Mouse (Mus musculus) heart, embryonic 10.5 days (tissue): ENCODE measurements at regions not wholly inside any gene's neighbourhood (a gene's known extent, or its start where the extent isn't known, plus 50 kb on each side); places are given as distances from the start of the nearest gene placed in this dataset.

Source experiments
- DNase-seq: peaks from one replicate; pipeline ENCODE4 v3.0.0-alpha.2; 2017; ENCODE audit warnings: low spot score
- H3K27ac ChIP-seq: fragments of 300-500 bp; sonication (generic); 2 replicates; pipeline ENCODE4 v1.5.1; 2016; ENCODE audit warnings: mild to moderate bottlenecking
- H3K27me3 ChIP-seq: fragments of 300-500 bp; sonication (generic); 2 replicates; pipeline ENCODE4 v1.6.1; 2016; ENCODE audit warnings: mild to moderate bottlenecking; ENCODE audit not compliant: poor library complexity, insufficient read depth, severe bottlenecking
- H3K36me3 ChIP-seq: fragments of 300-500 bp; sonication (generic); 2 replicates; pipeline ENCODE4 v1.6.1; 2016; ENCODE audit warnings: mild to moderate bottlenecking, moderate library complexity
- H3K4me1 ChIP-seq: fragments of 300-500 bp; sonication (generic); 2 replicates; pipeline ENCODE4 v1.6.1; 2016; ENCODE audit warnings: mild to moderate bottlenecking
- H3K4me3 ChIP-seq: fragments of 300-500 bp; sonication (generic); 2 replicates; pipeline ENCODE4 v1.5.1; 2016; ENCODE audit warnings: mild to moderate bottlenecking, moderate library complexity
- H3K9me3 ChIP-seq: fragments of 300-500 bp; sonication (generic); 2 replicates; pipeline ENCODE4 v1.6.1; 2016; ENCODE audit warnings: mild to moderate bottlenecking, moderate library complexity
- WGBS: fragments of 180-500 bp; shearing (Covaris S2); methylation state at CpG from one replicate; pipeline ENCODE4 v1.1.7; 2016; 5-methylcytosine and 5-hydroxymethylcytosine counted together

DNA sequence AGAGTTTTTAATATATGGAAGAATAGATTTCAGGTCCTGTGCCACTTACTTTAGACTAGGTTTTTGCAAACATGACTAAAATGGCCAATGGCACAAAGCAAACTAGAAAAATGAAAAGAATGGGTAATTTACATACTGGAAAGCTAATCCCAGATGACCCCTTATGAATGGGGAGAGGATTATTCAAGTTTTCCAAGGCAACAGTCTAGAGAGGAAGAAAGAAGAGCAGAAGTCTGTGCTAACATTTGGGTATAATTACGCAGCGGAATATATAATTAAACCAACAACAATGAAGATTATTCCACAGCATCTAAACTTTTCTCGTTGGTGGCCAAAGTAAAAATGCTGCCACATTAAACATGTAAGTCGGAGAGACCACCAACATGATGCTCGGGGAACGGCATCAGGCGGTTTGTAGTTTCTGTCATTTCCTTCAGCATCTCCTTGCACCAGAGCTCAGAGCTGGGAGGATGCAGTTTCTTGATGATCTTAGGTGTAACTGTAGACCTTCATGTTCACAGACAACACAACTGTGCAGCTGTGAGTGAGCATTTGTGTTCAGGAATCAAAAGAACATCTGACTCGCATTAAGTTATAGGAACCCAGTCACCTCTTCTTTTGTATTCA is 51.2 kb upstream of the Tmtc2 start:
- no peak for DNase-seq
- WGBS, result 90% methylated on average over 8 of the region's 8 CpGs
- no peak overlapping the region for H3K27ac ChIP-seq
- H3K36me3 ChIP-seq, result no peaks in the 10 kb centered on the region
- no peaks in the 10 kb centered on the region for H3K27me3 ChIP-seq
- no peaks in the 10 kb centered on the region for H3K9me3 ChIP-seq
- no peaks in the 10 kb centered on the region for H3K4me1 ChIP-seq
- no peak overlapping the region for H3K4me3 ChIP-seq
